Mouse (Mus musculus) limb, embryonic 12.5 days (tissue): ENCODE results near the gene Eif1ax. TPM values are rescaled to one million over a fixed set of nuclear protein-coding genes. Genes with fewer than 3 reads are reported as not detected.

Source experiments
- ATAC-seq: fragments of 200-750 bp; cut with Nextera tagmentation; 2 replicates; pipeline ENCODE4 v1.8.0; 2017; ENCODE audit warnings: low read depth, moderate TSS enrichment; ENCODE audit not compliant: insufficient number of reproducible peaks, insufficient read depth, low FRiP score, low TSS enrichment
- H3K27ac ChIP-seq: fragments of 300-500 bp; sonication (generic); 2 replicates; pipeline ENCODE4 v1.5.1; 2016; ENCODE audit warnings: mild to moderate bottlenecking, moderate library complexity
- H3K27me3 ChIP-seq: fragments of 300-500 bp; sonication (generic); 2 replicates; pipeline ENCODE4 v1.6.1; 2016; ENCODE audit warnings: mild to moderate bottlenecking, moderate library complexity
- H3K36me3 ChIP-seq: fragments of 300-500 bp; sonication (generic); 2 replicates; pipeline ENCODE4 v1.6.1; 2016; ENCODE audit warnings: mild to moderate bottlenecking, moderate library complexity
- H3K4me1 ChIP-seq: fragments of 300-500 bp; sonication (generic); replicated peaks from 2 replicates; pipeline ENCODE4 v1.6.1; 2016
- H3K4me2 ChIP-seq: fragments of 300-500 bp; sonication (generic); 2 replicates; pipeline ENCODE4 v1.6.1; 2016; ENCODE audit warnings: mild to moderate bottlenecking, moderate library complexity
- H3K4me3 ChIP-seq: fragments of 300-500 bp; sonication (generic); replicated peaks from 2 replicates; pipeline ENCODE4 v1.5.1; 2016; ENCODE audit warnings: mild to moderate bottlenecking
- H3K9ac ChIP-seq: fragments of 300-500 bp; sonication (generic); replicated peaks from 2 replicates; pipeline ENCODE4 v1.6.1; 2016; ENCODE audit warnings: mild to moderate bottlenecking, moderate library complexity
- H3K9me3 ChIP-seq: fragments of 300-500 bp; sonication (generic); 2 replicates; pipeline ENCODE4 v1.6.1; 2016; ENCODE audit warnings: mild to moderate bottlenecking, moderate library complexity
- WGBS: fragments of 180-500 bp; shearing (Covaris S2); methylation state at CpG from one replicate; pipeline ENCODE4 v1.1.7; 2016; 5-methylcytosine and 5-hydroxymethylcytosine counted together
- polyA plus RNA-seq: library from polyadenylated mRNA; unstranded; fragments of >200 nt; fragmentation: Nextera tagmentation; extraction: Ambion mirVana; gene quantifications from 2 replicates; pipeline ENCODE4 v1.2.1, GENCODE M21; 2016

The Eif1ax gene
- 136 and 155 TPM in 2 replicates for polyA plus RNA-seq

DNA sequence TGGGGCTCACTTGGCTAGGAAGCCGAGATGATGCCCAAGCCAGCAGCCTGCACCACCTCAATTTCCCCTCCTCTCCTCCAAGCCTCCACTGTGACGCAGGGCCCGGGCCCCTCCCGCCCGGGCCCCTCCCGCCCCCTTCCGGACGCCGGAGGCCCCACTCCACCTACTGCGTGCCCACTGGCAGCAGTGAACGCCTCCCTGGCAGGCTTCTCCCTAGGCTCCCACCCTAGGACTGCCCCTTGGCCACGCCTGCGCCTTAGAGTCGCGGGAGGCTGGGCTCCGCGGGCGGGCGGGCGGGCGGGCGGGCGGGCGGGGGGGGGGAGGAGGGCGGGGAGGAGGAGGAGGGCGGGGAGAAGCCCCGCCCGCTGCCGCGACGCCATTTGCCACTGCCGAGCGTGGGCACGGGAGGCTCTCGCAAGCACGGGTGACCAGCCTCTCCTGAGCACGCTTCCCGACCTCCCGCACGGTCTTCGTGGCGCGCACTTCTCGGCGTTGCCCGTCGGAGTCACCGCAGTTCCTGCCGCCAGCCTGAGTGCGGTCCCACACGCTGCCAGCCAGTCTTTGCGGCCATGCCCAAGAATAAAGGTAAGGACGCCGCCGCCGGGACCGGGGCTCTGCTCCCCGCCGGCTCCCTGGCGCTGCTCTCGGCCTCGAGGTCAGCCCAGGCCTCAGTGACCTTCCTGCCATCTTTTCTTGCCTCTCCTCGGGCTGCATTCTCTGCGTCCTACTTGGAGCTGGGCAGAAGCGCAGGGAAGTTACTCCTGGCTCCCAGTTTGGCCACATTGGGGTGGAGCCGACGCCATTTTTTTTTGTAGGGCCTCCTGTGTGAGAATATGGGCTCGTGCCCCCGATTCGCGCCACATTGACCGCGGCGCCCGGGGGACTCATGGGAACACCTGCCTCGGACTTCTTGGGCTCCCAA lies at the start of gene Eif1ax:
Eif1ax (plus strand) TSS at position 348 of the 922 bp plus-strand sequence.
- H3K4me3 ChIP-seq: peak within 1 kb of the TSS; percentile 58
- peak within 1 kb of the TSS; percentile 53 for H3K4me2 ChIP-seq
- H3K9ac ChIP-seq: peak within 1 kb of the TSS; percentile 66
- 0 out of 2 replicates have a peak, but pooled peaks cover 6% of the 10 kb centered on the region for H3K36me3 ChIP-seq
- WGBS: 19% methylated on average over 48 of the region's 76 CpGs
- ATAC-seq: peak; percentile 96
- no peaks in the 10 kb centered on the region for H3K9me3 ChIP-seq
- no peaks in the 10 kb centered on the region; the same call in 1 of the 2 replicates for H3K4me1 ChIP-seq
- peak within 1 kb of the TSS; percentile 87 for H3K27ac ChIP-seq
- peaks cover 13% of the 10 kb centered on the region; the same call in 1 of the 2 replicates for H3K27me3 ChIP-seq

DNA sequence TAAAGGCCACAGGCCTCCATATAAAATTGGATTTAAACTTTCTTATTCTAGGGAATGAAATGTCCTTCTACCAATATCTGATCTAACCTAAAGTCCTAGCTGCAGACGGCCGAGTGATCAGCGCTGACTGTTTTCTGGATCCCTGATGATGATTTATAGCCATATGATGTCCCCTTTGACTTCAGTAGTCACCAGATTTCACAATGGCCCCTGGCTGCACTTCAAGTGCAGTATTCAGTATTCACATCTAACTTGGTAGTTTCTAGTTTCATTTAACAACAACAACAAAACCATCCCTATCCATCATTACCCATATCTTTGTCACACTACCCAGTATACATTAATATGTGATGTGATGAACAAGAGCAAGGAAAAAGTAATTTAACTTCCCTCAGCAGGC lies 7.5 kb upstream of the Eif1ax start:
- Histone ChIP-seq H3K9ac (no peak overlapping the region), H3K27ac (no peak overlapping the region), H3K36me3 (no peaks in the 10 kb centered on the region), H3K4me3 (no peak overlapping the region), H3K4me1 (no peaks in the 10 kb centered on the region), H3K27me3 (0 out of 2 replicates have a peak, but pooled peaks cover 7% of the 10 kb centered on the region), H3K4me2 (no peak overlapping the region), H3K9me3 (no peaks in the 10 kb centered on the region)
- ATAC-seq: no peak
- 74% methylated on average over 3 of the region's 3 CpGs for WGBS

DNA sequence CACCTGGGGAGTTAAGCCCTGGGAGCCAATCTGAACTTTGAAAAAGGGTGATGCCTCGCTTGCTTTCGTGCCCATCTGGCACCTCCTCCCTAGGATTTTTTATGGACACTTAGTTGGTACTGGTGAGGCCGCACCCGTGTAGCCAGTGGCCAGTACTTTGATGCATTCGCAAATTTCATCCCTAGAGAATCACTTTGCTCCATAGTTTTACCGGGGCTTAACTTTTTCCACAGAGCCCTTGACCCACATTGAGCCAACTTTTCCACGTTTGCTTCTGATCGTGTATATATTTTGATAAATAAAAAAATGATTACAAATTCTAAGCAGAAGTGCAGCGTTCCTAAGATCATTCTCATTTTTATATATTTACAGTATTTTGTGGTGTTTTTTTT lies 771 bp downstream of the Eif1ax start:
- Histone ChIP-seq H3K4me1 (no peaks in the 10 kb centered on the region; the same call in 1 of the 2 replicates), H3K4me3 (peak overlapping the region; percentile 58), H3K4me2 (peak overlapping the region; percentile 53), H3K9me3 (no peaks in the 10 kb centered on the region), H3K9ac (peak overlapping the region; percentile 66), H3K36me3 (peaks cover 10% of the 10 kb centered on the region; the same call in 1 of the 2 replicates), H3K27me3 (peaks cover 13% of the 10 kb centered on the region; the same call in 1 of the 2 replicates), H3K27ac (peak overlapping the region; percentile 87)
- 0 out of 2 replicates have a peak, but pooled peaks have one; percentile 9 for ATAC-seq
- 19% methylated on average over 9 of the region's 9 CpGs for WGBS

DNA sequence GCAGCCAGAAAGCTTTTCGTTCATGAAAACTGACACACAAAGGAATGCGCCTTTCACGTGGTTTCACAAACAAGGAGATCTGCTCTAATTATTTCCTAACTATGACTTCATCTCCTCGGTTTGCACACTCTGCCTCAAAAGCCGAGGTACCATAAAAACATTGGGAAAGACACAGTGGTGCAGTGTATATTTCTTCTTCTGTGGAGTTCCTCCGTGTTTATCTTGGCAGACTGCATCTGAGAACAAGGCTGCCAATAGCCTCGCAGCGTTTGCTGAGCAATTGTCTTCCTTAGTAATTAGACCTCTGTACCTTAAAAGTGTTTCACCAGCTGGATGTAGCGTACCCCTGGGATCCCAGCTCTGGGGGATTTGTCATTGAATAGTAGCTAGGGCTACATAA lies 15.1 kb downstream of the Eif1ax start:
- no peaks in the 10 kb centered on the region for H3K9me3 ChIP-seq
- WGBS: 86% methylated on average over 9 of the region's 9 CpGs
- no peak overlapping the region for H3K4me3 ChIP-seq
- no peak overlapping the region for H3K9ac ChIP-seq
- ATAC-seq: no peak
- peaks cover 24% of the 10 kb centered on the region; the same call in 1 of the 2 replicates for H3K36me3 ChIP-seq
- H3K27ac ChIP-seq: no peak overlapping the region
- no peaks in the 10 kb centered on the region for H3K27me3 ChIP-seq
- H3K4me2 ChIP-seq: no peak overlapping the region
- H3K4me1 ChIP-seq: no peaks in the 10 kb centered on the region

DNA sequence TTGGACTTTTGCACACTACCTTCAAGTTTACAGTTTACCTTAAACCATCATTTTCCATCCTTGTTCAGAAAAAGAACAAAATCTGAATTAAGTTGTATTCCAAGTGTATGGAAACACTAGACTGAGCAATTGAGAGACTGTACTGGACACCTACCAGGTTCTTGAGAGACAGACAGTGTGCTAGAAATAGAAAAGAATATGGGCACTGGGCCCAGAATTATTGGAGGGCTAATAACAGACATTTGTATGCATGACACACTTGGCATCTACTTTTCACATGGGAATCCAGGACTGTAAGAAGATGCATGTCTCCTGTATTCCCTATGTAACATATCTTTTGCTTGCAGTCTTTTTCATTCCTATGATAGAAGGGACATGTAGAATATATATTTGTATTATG lies 17.0 kb downstream of the Eif1ax start:
- no peaks in the 10 kb centered on the region for H3K4me1 ChIP-seq
- no peak overlapping the region for H3K9ac ChIP-seq
- no peak overlapping the region for H3K27ac ChIP-seq
- no peak overlapping the region for H3K4me3 ChIP-seq
- no peak for ATAC-seq
- H3K36me3 ChIP-seq: peaks cover 14% of the 10 kb centered on the region; the same call in 1 of the 2 replicates
- no peaks in the 10 kb centered on the region for H3K9me3 ChIP-seq
- no peaks in the 10 kb centered on the region for H3K27me3 ChIP-seq
- H3K4me2 ChIP-seq: no peak overlapping the region

DNA sequence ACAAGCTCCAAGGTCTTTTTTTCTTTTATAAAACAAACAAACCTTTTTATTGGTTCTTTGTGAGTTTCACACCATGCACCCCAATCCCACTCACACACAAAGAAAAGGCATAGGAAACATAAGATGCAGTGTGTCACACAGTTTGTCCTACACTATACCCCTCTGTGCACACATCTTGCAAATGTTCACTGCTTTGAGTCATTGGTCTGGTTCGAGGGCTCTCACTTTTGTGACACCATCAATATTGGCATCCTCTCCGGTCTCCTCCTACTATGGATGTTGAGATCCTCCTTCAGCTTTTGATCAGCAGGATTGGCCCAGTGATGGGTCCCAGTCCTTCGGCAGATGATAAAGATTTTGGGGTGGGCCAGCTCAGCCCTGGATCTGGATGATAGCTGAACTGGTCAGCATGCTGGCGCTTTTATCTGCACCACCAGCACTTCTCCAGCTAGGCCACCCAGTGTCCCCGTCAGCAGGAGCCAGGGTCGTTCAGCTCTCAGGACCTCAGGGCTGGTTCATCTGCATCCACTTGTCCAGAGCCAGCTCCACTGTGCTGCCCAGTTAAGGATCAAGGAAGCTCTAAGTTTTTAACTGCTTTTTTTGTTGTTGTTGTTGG lies 18.5 kb downstream of the Eif1ax start:
- no peak overlapping the region for H3K9ac ChIP-seq
- no peak for ATAC-seq
- H3K9me3 ChIP-seq: no peaks in the 10 kb centered on the region
- H3K4me2 ChIP-seq: no peak overlapping the region
- H3K27ac ChIP-seq: no peak overlapping the region
- H3K4me3 ChIP-seq: no peak overlapping the region
- WGBS: 80% methylated on average over 6 of the region's 6 CpGs
- H3K4me1 ChIP-seq: no peaks in the 10 kb centered on the region
- H3K36me3 ChIP-seq: peaks cover 7% of the 10 kb centered on the region; the same call in 1 of the 2 replicates
- H3K27me3 ChIP-seq: no peaks in the 10 kb centered on the region

DNA sequence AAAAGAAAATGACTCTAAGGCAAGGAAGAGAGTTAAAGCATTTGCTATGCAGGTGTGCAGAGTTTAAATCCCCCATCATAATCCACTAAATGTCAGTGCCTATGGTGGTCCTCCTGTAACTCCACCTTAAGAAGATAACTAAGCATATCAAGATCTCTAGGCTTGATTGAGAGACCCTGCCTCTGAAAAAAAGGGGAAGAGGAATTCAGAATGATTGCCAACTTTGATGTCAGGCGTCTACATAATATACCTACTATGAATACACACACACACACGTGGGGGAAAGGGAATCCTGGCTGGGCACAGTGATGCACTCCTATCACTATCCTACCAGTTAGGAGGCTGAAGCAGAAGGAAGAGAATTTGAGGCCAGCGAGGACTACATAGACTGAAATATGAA lies 19.3 kb downstream of the Eif1ax start:
- no peak overlapping the region for H3K4me2 ChIP-seq
- 83% methylated on average over 3 of the region's 3 CpGs for WGBS
- H3K4me1 ChIP-seq: no peaks in the 10 kb centered on the region
- no peaks in the 10 kb centered on the region for H3K9me3 ChIP-seq
- no peak for ATAC-seq
- H3K9ac ChIP-seq: no peak overlapping the region
- no peak overlapping the region for H3K27ac ChIP-seq
- peaks cover 4% of the 10 kb centered on the region; the same call in 1 of the 2 replicates for H3K36me3 ChIP-seq
- H3K27me3 ChIP-seq: no peaks in the 10 kb centered on the region
- H3K4me3 ChIP-seq: no peak overlapping the region

DNA sequence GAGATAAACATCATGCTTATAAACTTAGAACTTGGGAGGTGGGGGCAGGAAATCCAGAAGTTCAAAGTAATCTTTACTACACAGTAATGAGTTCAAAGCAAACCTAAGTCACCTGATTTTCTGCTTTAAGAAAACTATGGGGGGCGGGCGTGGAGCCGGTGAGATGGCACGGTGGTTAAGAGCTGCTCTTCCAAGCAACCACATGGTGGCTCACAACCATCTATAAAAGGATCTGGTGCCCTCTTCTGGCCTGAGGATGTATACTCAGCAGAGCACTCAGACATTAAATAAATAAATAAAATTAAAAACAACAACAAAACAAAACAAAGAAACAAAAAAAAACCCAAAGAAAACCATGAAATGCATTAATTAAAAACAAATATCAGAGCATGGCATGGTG lies 37.3 kb downstream of the Eif1ax start:
- no peak overlapping the region for H3K9ac ChIP-seq
- H3K27ac ChIP-seq: no peak overlapping the region
- ATAC-seq: no peak
- no peak overlapping the region for H3K4me2 ChIP-seq
- 25% methylated on average over 4 of the region's 4 CpGs for WGBS
- no peak overlapping the region for H3K4me3 ChIP-seq
- no peaks in the 10 kb centered on the region for H3K9me3 ChIP-seq
- H3K36me3 ChIP-seq: no peaks in the 10 kb centered on the region
- H3K4me1 ChIP-seq: no peaks in the 10 kb centered on the region
- peaks cover 10% of the 10 kb centered on the region for H3K27me3 ChIP-seq

DNA sequence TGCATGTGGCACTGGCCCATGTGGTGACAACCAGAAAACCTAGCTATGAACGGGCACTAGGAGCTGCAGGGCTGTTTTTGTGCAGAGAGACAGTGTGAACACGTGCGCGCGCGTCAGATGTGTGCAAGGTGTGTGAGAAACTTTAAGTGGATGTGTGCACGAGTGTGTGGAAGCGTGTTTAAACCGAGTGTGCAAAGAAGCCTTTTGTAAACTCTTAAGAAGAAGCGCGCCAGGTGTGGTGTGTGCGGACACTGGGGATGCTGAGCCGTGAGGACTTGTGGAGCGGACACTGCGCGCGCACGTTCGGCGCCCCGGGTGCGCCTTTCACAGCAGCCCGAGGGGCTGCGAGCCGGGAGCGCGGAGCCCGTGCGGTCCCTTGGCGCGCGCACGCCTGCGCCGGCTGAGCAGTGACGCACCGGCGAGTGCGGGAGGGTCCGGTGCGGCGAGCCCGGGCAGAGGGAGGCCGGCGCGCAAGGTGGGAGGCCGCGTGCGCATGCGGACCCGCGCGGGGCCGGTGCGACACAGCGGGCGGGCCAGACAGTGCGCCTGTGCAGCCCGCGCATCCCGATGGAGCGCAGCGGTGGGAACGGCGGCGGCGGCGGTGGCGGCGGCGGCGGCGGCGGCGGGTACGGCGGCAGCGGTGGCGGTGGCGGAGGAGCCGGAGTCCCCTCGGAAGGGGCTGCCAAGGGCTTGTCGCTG lies 42.3 kb downstream of the Eif1ax start, which contains the start of gene Map7d2:
Map7d2 (plus strand) TSS at position 443 of the 699 bp plus-strand sequence.
- ATAC-seq: peak; percentile 71; the same call in 1 of the 2 replicates
- Histone ChIP-seq H3K27ac (no peak within 1 kb of the TSS), H3K4me1 (no peaks in the 10 kb centered on the region), H3K27me3 (peaks cover 44% of the 10 kb centered on the region), H3K36me3 (no peaks in the 10 kb centered on the region), H3K9me3 (no peaks in the 10 kb centered on the region), H3K9ac (peak within 1 kb of the TSS; percentile 44; the same call in 1 of the 2 replicates), H3K4me2 (peak within 1 kb of the TSS; percentile 88), H3K4me3 (peak within 1 kb of the TSS; percentile 57)
- 18% methylated on average over 52 of the region's 83 CpGs for WGBS

DNA sequence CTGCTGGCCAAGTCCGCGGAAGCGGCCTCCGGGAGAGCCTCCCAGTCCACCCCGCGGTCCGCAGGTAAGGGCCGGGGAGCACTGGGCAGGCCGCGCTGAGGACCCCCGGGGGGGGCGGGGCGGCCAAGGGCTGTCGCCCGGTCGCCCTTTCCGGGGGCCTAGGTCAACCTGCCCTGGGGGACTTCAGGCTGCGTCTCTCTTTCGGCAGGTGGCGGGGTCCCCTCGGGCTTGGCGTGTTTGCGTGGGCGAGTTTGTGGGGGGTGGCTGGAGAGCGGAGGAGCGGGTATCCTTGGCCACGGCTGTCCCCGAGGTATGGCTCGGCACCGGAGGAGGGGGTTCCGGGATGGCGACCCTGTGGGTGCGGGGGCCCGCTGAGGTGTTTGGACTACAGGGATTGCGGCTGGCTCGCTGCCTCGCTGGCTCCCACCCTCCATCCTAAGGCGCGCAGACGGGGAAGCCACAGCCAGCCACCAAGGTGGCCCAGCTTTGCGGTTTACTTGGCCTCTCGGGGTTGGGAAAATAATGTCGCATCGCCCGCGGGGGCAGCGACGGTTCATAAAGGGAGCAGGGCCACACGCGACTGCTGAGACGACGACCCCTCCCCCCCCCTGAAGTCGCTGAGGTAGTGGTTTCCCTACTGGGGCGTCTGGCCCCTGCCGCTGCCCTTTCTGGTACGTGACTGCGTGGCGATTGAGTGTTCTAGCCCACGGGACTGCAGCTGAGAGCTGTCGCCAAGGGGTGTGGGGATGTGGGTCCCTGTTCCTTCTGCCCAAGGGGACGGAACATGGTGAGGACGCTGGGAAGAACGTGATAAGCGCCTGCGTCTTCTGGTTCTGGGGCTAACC lies 43.1 kb downstream of the Eif1ax start:
- H3K9me3 ChIP-seq: no peaks in the 10 kb centered on the region
- ATAC-seq: peak; percentile 62; the same call in 1 of the 2 replicates
- H3K4me1 ChIP-seq: no peaks in the 10 kb centered on the region
- peak overlapping the region; percentile 57 for H3K4me3 ChIP-seq
- H3K36me3 ChIP-seq: no peaks in the 10 kb centered on the region
- peaks cover 44% of the 10 kb centered on the region for H3K27me3 ChIP-seq
- no peak overlapping the region for H3K27ac ChIP-seq
- peak overlapping the region; percentile 88 for H3K4me2 ChIP-seq
- peak overlapping the region; percentile 44; the same call in 1 of the 2 replicates for H3K9ac ChIP-seq
- 16% methylated on average over 54 of the region's 65 CpGs for WGBS
